Mouse (Mus musculus) C2C12 (cell line): Measurements from ENCODE around the gene Rbpj.

Source experiments
- CEBPB ChIP-seq: IDR thresholded peaks from one replicate; pipeline ENCODE4 v1.6.1; 2011; ENCODE audit warnings: low read depth, mild to moderate bottlenecking, control low read depth, moderate library complexity
- CTCF ChIP-seq: IDR thresholded peaks from one replicate; pipeline ENCODE4 v1.5.1; 2011; ENCODE audit not compliant: control insufficient read depth, insufficient read depth, insufficient read length
- MAX ChIP-seq: IDR thresholded peaks from one replicate; pipeline ENCODE4 v1.6.1; 2011; ENCODE audit warnings: mild to moderate bottlenecking, control low read depth
- MYOD1 ChIP-seq: IDR thresholded peaks from one replicate; pipeline ENCODE4 v1.6.1; 2011; ENCODE audit warnings: low read depth; ENCODE audit not compliant: control insufficient read depth, insufficient read length
- MYOG ChIP-seq: IDR thresholded peaks from one replicate; pipeline ENCODE4 v1.6.1; 2011; ENCODE audit not compliant: control insufficient read depth, insufficient read length; ENCODE audit errors: extremely low read depth
- USF1 ChIP-seq: IDR thresholded peaks from one replicate; pipeline ENCODE4 v1.6.1; 2011; ENCODE audit warnings: low read depth, mild to moderate bottlenecking, control low read depth, moderate library complexity

GRCm38 (mm10) chr5:53678036-53678767 is 212.2 kb downstream of the Rbpj start:
- no peak for TF ChIP-seq MAX
- no peak for TF ChIP-seq MYOG
- no peak for TF ChIP-seq CTCF
- no peak for TF ChIP-seq CEBPB
- no peak for TF ChIP-seq MYOD1
- TF ChIP-seq USF1 = no peak
